In the genomic region with DNA sequence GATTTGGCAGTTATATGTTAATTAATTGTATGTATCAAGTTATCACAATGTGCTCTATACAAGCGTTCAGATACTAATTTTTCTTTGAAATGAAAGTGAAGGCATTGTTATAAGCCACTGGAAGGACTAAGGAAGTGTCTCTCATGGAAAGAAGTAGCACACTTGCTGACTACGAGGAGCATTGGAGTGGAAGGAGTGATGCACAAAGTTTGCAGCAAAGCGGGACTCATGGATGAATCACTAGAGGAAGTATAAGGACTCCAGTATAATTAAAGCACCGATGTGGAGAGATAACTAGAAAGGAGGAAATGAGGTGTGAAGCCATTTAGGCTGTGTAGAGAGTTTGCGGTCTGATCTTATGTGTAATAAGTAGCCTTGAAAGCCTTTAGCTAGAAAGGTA, we compare ENCODE assay signal across 19 mouse cellular contexts. TPM values are rescaled to one million over a fixed set of nuclear protein-coding genes. Genes with fewer than 3 reads are reported as not detected.
"Had no signal": no experiment of that assay in that cellular context is flagged by ENCODE, and none has a peak within 500 bp of the region (broad histone marks: within the 10 kb centered on the region; RNA-seq: fewer than 3 reads in every experiment).

No protein-coding gene starts in this region.

- H3K4me1 ChIP-seq: limb, embryonic 15.5 days; liver, embryonic 12.5 days; lung, embryonic 15.5 days; megakaryocyte, embryonic 14.5 days; midbrain, embryonic 15.5 days; stomach, embryonic 15.5 days had no signal

- DNase-seq: kidney, adult 18-20 months; kidney, postnatal 25 days; layer of hippocampus, adult 9-11 months; layer of hippocampus, postnatal 36 days; lung, postnatal 14 days; spleen, adult 18-20 months; thymus, postnatal 36 days had no signal

- ATAC-seq: liver, embryonic 12.5 days; midbrain, embryonic 15.5 days had no signal

- H3K27ac ChIP-seq: limb, embryonic 15.5 days; liver, embryonic 12.5 days; lung, embryonic 15.5 days; macrophage; midbrain, embryonic 15.5 days; stomach, embryonic 15.5 days had no signal

- H3K4me3 ChIP-seq: limb, embryonic 15.5 days; liver, embryonic 12.5 days; lung, embryonic 15.5 days; megakaryocyte, embryonic 14.5 days; midbrain, embryonic 15.5 days; stomach, embryonic 15.5 days had no signal

- H3K9ac ChIP-seq: limb, embryonic 15.5 days; liver, embryonic 12.5 days; lung, embryonic 15.5 days; midbrain, embryonic 15.5 days; stomach, embryonic 15.5 days had no signal

- H3K36me3 ChIP-seq: limb, embryonic 15.5 days; liver, embryonic 12.5 days; lung, embryonic 15.5 days; midbrain, embryonic 15.5 days; stomach, embryonic 15.5 days had no signal

- H3K4me2 ChIP-seq: limb, embryonic 15.5 days; liver, embryonic 12.5 days; lung, embryonic 15.5 days; midbrain, embryonic 11.5 days; midbrain, embryonic 15.5 days; stomach, embryonic 15.5 days had no signal

- H3K27me3 ChIP-seq: limb, embryonic 15.5 days; liver, embryonic 12.5 days; lung, embryonic 15.5 days; megakaryocyte, embryonic 14.5 days; midbrain, embryonic 15.5 days; stomach, embryonic 15.5 days had no signal

- H3K9me3 ChIP-seq: limb, embryonic 15.5 days; liver, embryonic 12.5 days; lung, embryonic 15.5 days; megakaryocyte, embryonic 14.5 days; midbrain, embryonic 15.5 days; stomach, embryonic 15.5 days had no signal

RNA-seq across cellular contexts. Expression of gene Serpinb7, which starts 45.9 kb away (rescaled TPM):
- total RNA-seq: layer of hippocampus, postnatal 36 days; left cerebral cortex, adult 8-10 months; left cerebral cortex, postnatal 25 days had no signal
- polyA plus RNA-seq: limb, embryonic 11.5 days; liver, embryonic 12.5 days; liver, embryonic 16.5 days; macrophage; midbrain, embryonic 11.5 days; midbrain, embryonic 15.5 days had no signal
